Mouse (Mus musculus) CH12.LX (cell line): ENCODE measurements at regions not wholly inside any gene's neighbourhood (a gene's known extent, or its start where the extent isn't known, plus 50 kb on each side); places are given as distances from the start of the nearest gene placed in this dataset.

Experiments used
- DNase-seq: peaks from one replicate; pipeline ENCODE4 v3.0.0-alpha.2; 2013; ENCODE audit errors: extremely low read depth
- H3K27ac ChIP-seq: 2 replicates; pipeline ENCODE4 v1.5.1; 2012; ENCODE audit warnings: low read depth, mild to moderate bottlenecking, control low read depth, moderate library complexity; ENCODE audit not compliant: insufficient read depth
- H3K27me3 ChIP-seq: replicated peaks from 2 replicates; pipeline ENCODE3; 2012; ENCODE audit warnings: inconsistent platforms
- H3K36me3 ChIP-seq, 2 experiments: replicated peaks in 1 of 2; 2 replicates each; pipeline versions ENCODE3 to v1.6.1; 2012; ENCODE audit warnings: inconsistent platforms in 1 of 2, low read length in 1 of 2, mild to moderate bottlenecking in 1 of 2, mixed read lengths in 1 of 2, moderate library complexity in 1 of 2; ENCODE audit not compliant: control insufficient read depth in 1 of 2, insufficient read depth in 1 of 2
- H3K4me1 ChIP-seq, 2 experiments: 2 replicates each; pipeline ENCODE4 v1.6.1; 2012; ENCODE audit warnings: inconsistent platforms in 1 of 2, moderate library complexity in 1 of 2; ENCODE audit not compliant: insufficient read depth in 2 of 2, control insufficient read depth in 1 of 2
- H3K4me2 ChIP-seq: 2 replicates; pipeline ENCODE4 v1.6.1; 2012; ENCODE audit warnings: low read depth, mild to moderate bottlenecking, control low read depth; ENCODE audit not compliant: poor library complexity, insufficient read depth, severe bottlenecking
- H3K4me3 ChIP-seq, 3 experiments: fragments of 150-350 bp in 1 of 3; sonication (generic) in 1 of 3; replicated peaks in 1 of 3; 2 replicates each; pipeline versions ENCODE3 to v1.5.1; 2011 to 2012; ENCODE audit warnings: low read depth in 2 of 3, low read length in 2 of 3, mild to moderate bottlenecking in 2 of 3, moderate library complexity in 2 of 3, control low read depth in 1 of 3, improper control_type of control experiment in 1 of 3, inconsistent platforms in 1 of 3, mixed read lengths in 1 of 3; ENCODE audit not compliant: poor library complexity in 1 of 3
- H3K79me2 ChIP-seq: replicated peaks from 2 replicates; pipeline ENCODE4 v1.6.1; 2012; ENCODE audit warnings: mild to moderate bottlenecking, moderate library complexity; ENCODE audit not compliant: control insufficient read depth, poor library complexity, insufficient read depth, severe bottlenecking; ENCODE audit errors: extremely low read depth
- H3K9ac ChIP-seq: 2 replicates; pipeline ENCODE4 v1.6.1; 2012; ENCODE audit warnings: low read depth, mild to moderate bottlenecking, control low read depth, moderate library complexity; ENCODE audit not compliant: insufficient read depth
- H3K9me3 ChIP-seq: replicated peaks from 2 replicates; pipeline ENCODE3; 2012; ENCODE audit warnings: low read length, inconsistent platforms, mixed read lengths
- BHLHE40 ChIP-seq: IDR thresholded peaks from 2 replicates; pipeline ENCODE4 v1.6.1; 2011; ENCODE audit warnings: mild to moderate bottlenecking, low read depth, low read length, improper control_type of control experiment
- CHD2 ChIP-seq: IDR thresholded peaks from 2 replicates; pipeline ENCODE4 v1.6.1; 2011; ENCODE audit warnings: low read length, improper control_type of control experiment
- CTCF ChIP-seq, 2 experiments: IDR thresholded peaks in 1 of 2; conservative IDR thresholded peaks in 1 of 2; 2 replicates each; pipeline ENCODE4 v1.5.1; 2011 to 2012; ENCODE audit warnings: low read depth in 2 of 2, low read length in 2 of 2, improper control_type of control experiment in 1 of 2, inconsistent platforms in 1 of 2, mild to moderate bottlenecking in 1 of 2, moderate library complexity in 1 of 2
- E2F4 ChIP-seq: IDR thresholded peaks from 2 replicates; pipeline ENCODE4 v1.6.1; 2011; ENCODE audit warnings: low read depth, low read length, improper control_type of control experiment; ENCODE audit not compliant: insufficient replicate concordance
- ELF1 ChIP-seq: IDR thresholded peaks from 2 replicates; pipeline ENCODE4 v1.6.1; 2014; ENCODE audit warnings: low read depth, mild to moderate bottlenecking, inconsistent platforms, low read length, improper control_type of control experiment
- ETS1 ChIP-seq: conservative IDR thresholded peaks from 2 replicates; pipeline ENCODE4 v1.6.1; 2012; ENCODE audit warnings: low read depth, mild to moderate bottlenecking, inconsistent platforms, low read length, improper control_type of control experiment, moderate library complexity
- GABPA ChIP-seq: IDR thresholded peaks from 2 replicates; pipeline ENCODE4 v1.6.1; 2012; ENCODE audit warnings: low read depth, low read length, improper control_type of control experiment, inconsistent platforms; ENCODE audit not compliant: insufficient replicate concordance
- HCFC1 ChIP-seq: IDR thresholded peaks from 2 replicates; pipeline ENCODE4 v1.6.1; 2012; ENCODE audit warnings: low read depth, mild to moderate bottlenecking, inconsistent platforms, low read length, improper control_type of control experiment
- IRF4 ChIP-seq: IDR thresholded peaks from 2 replicates; pipeline ENCODE4 v1.6.1; 2014; ENCODE audit warnings: low read depth, mild to moderate bottlenecking, inconsistent platforms, low read length, improper control_type of control experiment
- JUND ChIP-seq: conservative IDR thresholded peaks from 2 replicates; pipeline ENCODE4 v1.6.1; 2011; ENCODE audit warnings: low read depth, low read length, improper control_type of control experiment
- MAX ChIP-seq: IDR thresholded peaks from 2 replicates; pipeline ENCODE4 v1.6.1; 2011; ENCODE audit warnings: low read length, improper control_type of control experiment
- MAZ ChIP-seq: IDR thresholded peaks from 2 replicates; pipeline ENCODE4 v1.6.1; 2012; ENCODE audit warnings: low read depth, mild to moderate bottlenecking, inconsistent platforms, low read length, improper control_type of control experiment, moderate library complexity
- MXI1 ChIP-seq: IDR thresholded peaks from 2 replicates; pipeline ENCODE4 v1.6.1; 2011; ENCODE audit warnings: mild to moderate bottlenecking, low read depth, low read length, improper control_type of control experiment
- MYC ChIP-seq: IDR thresholded peaks from 2 replicates; pipeline ENCODE4 v1.6.1; 2011; ENCODE audit warnings: low read depth, mild to moderate bottlenecking, improper control_type of control experiment, low read length
- NELFE ChIP-seq: IDR thresholded peaks from 2 replicates; pipeline ENCODE4 v1.6.1; 2011; ENCODE audit warnings: low read depth, low read length, improper control_type of control experiment
- NRF1 ChIP-seq: IDR thresholded peaks from 2 replicates; pipeline ENCODE4 v1.6.1; 2014; ENCODE audit warnings: low read depth, mild to moderate bottlenecking, inconsistent platforms, low read length, improper control_type of control experiment, moderate library complexity
- PAX5 ChIP-seq: IDR thresholded peaks from 2 replicates; pipeline ENCODE4 v1.6.1; 2012; ENCODE audit warnings: low read length, inconsistent platforms, mixed read lengths
- POLR2A ChIP-seq: IDR thresholded peaks from 2 replicates; pipeline ENCODE4 v1.6.1; 2011; ENCODE audit warnings: low read depth, mild to moderate bottlenecking, improper control_type of control experiment, low read length
- POLR2AphosphoS2 ChIP-seq: IDR thresholded peaks from 2 replicates; pipeline ENCODE4 v1.6.1; 2011; ENCODE audit warnings: low read depth, low read length, improper control_type of control experiment
- RAD21 ChIP-seq: IDR thresholded peaks from 2 replicates; pipeline ENCODE4 v1.6.1; 2011; ENCODE audit warnings: low read depth, mild to moderate bottlenecking, low read length, improper control_type of control experiment, moderate library complexity
- SIN3A ChIP-seq: IDR thresholded peaks from 2 replicates; pipeline ENCODE4 v1.6.1; 2012; ENCODE audit warnings: low read length, improper control_type of control experiment, inconsistent platforms
- SMC3 ChIP-seq: IDR thresholded peaks from 2 replicates; pipeline ENCODE4 v1.6.1; 2011; ENCODE audit warnings: low read depth, low read length, improper control_type of control experiment
- TBP ChIP-seq: conservative IDR thresholded peaks from 2 replicates; pipeline ENCODE4 v1.6.1; 2011; ENCODE audit warnings: low read depth, low read length, improper control_type of control experiment
- USF1 ChIP-seq: IDR thresholded peaks from 2 replicates; pipeline ENCODE4 v1.6.1; 2014; ENCODE audit warnings: low read depth, mild to moderate bottlenecking, inconsistent platforms, low read length, improper control_type of control experiment
- USF2 ChIP-seq: conservative IDR thresholded peaks from 2 replicates; pipeline ENCODE4 v1.6.1; 2011; ENCODE audit warnings: low read depth, low read length, improper control_type of control experiment
- ZC3H11A ChIP-seq: IDR thresholded peaks from 2 replicates; pipeline ENCODE4 v1.6.1; 2012; ENCODE audit warnings: low read depth, mild to moderate bottlenecking, inconsistent platforms, low read length, improper control_type of control experiment
- ZMIZ1 ChIP-seq: IDR thresholded peaks from 2 replicates; pipeline ENCODE4 v1.6.1; 2012; ENCODE audit warnings: low read depth, mild to moderate bottlenecking, inconsistent platforms, low read length, improper control_type of control experiment
- ZNF384 ChIP-seq: IDR thresholded peaks from 2 replicates; pipeline ENCODE4 v1.6.1; 2012; ENCODE audit warnings: low read depth, low read length, improper control_type of control experiment, inconsistent platforms
- dilution Hi-C: fragments of 300-500 bp; cut with MboI; formaldehyde crosslinking; loops from 2 replicates; pipeline ENCODE4 v1.14.3; 2020; ENCODE audit warnings: low sequenced_read_pairs; ENCODE audit not compliant: extremely low pct_unique_long_range_greater_than_20kb, extremely low pct_ligation_motif_present
- in situ Hi-C: fragments of 300-500 bp; cut with MboI; formaldehyde crosslinking; loops from 3 replicates; pipeline ENCODE4 v1.14.3; 2019; ENCODE audit warnings: low sequenced_read_pairs, low pct_ligation_motif_present, low pct_unique_long_range_greater_than_20kb, mixed read lengths

DNA sequence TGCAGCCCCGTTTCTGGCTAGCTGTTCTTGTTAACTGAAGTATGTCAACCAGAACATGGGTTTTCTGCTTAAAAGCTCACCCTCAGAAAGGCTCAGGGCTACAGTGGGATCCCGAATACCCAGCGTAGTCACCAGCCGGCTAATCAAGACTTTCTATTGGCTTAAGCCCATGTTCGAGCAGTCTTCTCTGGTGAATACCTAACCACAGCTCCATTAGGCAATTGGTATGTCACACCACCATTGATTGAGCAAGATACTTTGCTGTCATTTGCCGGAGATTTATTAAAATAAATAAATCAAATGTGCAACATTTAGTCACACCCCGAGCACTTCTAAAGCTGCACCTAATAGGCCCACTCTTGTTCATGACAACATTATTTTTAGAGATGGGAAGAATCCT lies 162.5 kb downstream of the Cog6 start:
- H3K79me2 ChIP-seq = no peaks in the 10 kb centered on the region
- H3K27me3 ChIP-seq = no peaks in the 10 kb centered on the region
- H3K4me1 ChIP-seq = peaks cover 3 to 24% of the 10 kb centered on the region in 2 experiments
- dilution Hi-C loops = no loop called here
- H3K4me2 ChIP-seq = no peak overlapping the region
- no peaks in the 10 kb centered on the region for H3K36me3 ChIP-seq
- H3K27ac ChIP-seq = no peak overlapping the region
- in situ Hi-C loops = no loop called here
- DNase-seq = no peak
- TF ChIP-seq NELFE = no peak
- TF ChIP-seq PAX5 = no peak
- no peak for TF ChIP-seq GABPA
- no peak for TF ChIP-seq HCFC1
- TF ChIP-seq MAX = no peak
- no peak for TF ChIP-seq SIN3A
- no peak for TF ChIP-seq MYC
- TF ChIP-seq ETS1 = no peak
- no peak for TF ChIP-seq JUND
- no peak for TF ChIP-seq NRF1
- no peak for TF ChIP-seq TBP
- TF ChIP-seq BHLHE40 = no peak
- TF ChIP-seq ELF1 = no peak
- TF ChIP-seq POLR2AphosphoS2 = no peak
- no peak for TF ChIP-seq SMC3
- TF ChIP-seq ZMIZ1 = no peak
- no peak for TF ChIP-seq RAD21
- no peak overlapping the region for H3K9ac ChIP-seq
- no peaks in the 10 kb centered on the region for H3K9me3 ChIP-seq
- no peak overlapping the region for H3K4me3 ChIP-seq

DNA sequence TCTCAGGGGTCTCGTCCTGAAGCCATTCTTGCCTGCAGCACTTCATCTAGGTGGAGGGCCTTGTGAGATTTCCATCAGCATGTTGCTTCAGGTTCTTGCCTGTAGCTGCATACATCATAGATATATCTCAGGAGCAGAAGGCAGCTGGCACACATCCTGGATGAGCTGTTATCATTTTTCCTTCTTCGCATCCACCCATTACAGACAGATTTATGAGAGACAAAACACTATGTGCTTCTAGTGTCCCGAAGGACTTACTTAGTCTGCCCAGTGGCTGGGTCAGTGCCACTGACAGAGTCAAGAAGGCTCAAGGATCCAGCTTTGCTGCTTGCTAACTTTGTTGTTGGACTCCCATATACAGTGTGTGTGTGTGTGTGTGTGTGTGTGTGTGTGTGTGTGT lies 163.9 kb downstream of the Cog6 start:
- DNase-seq = no peak
- peaks cover 3 to 24% of the 10 kb centered on the region in 2 experiments for H3K4me1 ChIP-seq
- no peaks in the 10 kb centered on the region for H3K9me3 ChIP-seq
- no peaks in the 10 kb centered on the region for H3K79me2 ChIP-seq
- no peak overlapping the region for H3K27ac ChIP-seq
- in situ Hi-C loops (no loop called here), dilution Hi-C loops (no loop called here)
- no peak for TF ChIP-seq POLR2A
- TF ChIP-seq USF1 = no peak
- no peak for TF ChIP-seq MAZ
- TF ChIP-seq POLR2AphosphoS2 = no peak
- no peak for TF ChIP-seq ZNF384
- TF ChIP-seq JUND = no peak
- TF ChIP-seq SIN3A = no peak
- TF ChIP-seq MXI1 = no peak
- no peak for TF ChIP-seq CHD2
- TF ChIP-seq USF2 = no peak
- TF ChIP-seq MAX = no peak
- no peak for TF ChIP-seq E2F4
- TF ChIP-seq CTCF (conservative IDR thresholded peaks at IDR 0.05 in 1 of 2, IDR thresholded peaks at IDR 0.05 in 1 of 2; ENCODE audit: low read depth in 2 of 2, low read length in 2 of 2) = no peak
- TF ChIP-seq SMC3 = no peak
- no peak for TF ChIP-seq BHLHE40
- TF ChIP-seq PAX5 = no peak
- TF ChIP-seq ELF1 = no peak
- no peak for TF ChIP-seq ZC3H11A
- no peak for TF ChIP-seq IRF4
- H3K4me3 ChIP-seq = no peak overlapping the region
- H3K4me2 ChIP-seq = no peak overlapping the region
- no peaks in the 10 kb centered on the region for H3K27me3 ChIP-seq
- H3K9ac ChIP-seq = no peak overlapping the region
- H3K36me3 ChIP-seq = no peaks in the 10 kb centered on the region
